8 mouse cellular contexts compared by ENCODE assay signal in genomic region chr19:32759357-32760024, GRCm38 (mm10). TPM values are rescaled to one million over a fixed set of nuclear protein-coding genes. Genes with fewer than 3 reads are reported as not detected.
DNase-seq lines count a peak whose midpoint lies in the region; ATAC-seq and TF ChIP-seq lines count a peak whose summit lies in the region.

No protein-coding gene starts in this region.

- TF ChIP-seq POLR2A in testis, adult 2 months (IDR thresholded peaks at IDR 0.05; ENCODE audit: control insufficient read depth, low read depth, low read length): no peak

- peak overlapping the region; percentile 48 for H3K4me2 ChIP-seq in limb, embryonic 15.5 days
- H3K4me2 ChIP-seq in stomach, embryonic 15.5 days: peak overlapping the region; percentile 61

- H3K4me1 ChIP-seq in testis, adult 2 months (ENCODE audit: control insufficient read depth, insufficient read depth, low read length): peaks cover 7% of the 10 kb centered on the region
- H3K4me1 ChIP-seq in limb, embryonic 15.5 days: peaks cover 8% of the 10 kb centered on the region
- H3K4me1 ChIP-seq in stomach, embryonic 15.5 days: peaks cover 4% of the 10 kb centered on the region; the same call in 1 of the 2 replicates

- ATAC-seq in limb, embryonic 15.5 days (ENCODE audit: insufficient number of reproducible peaks, low FRiP score, low TSS enrichment, low read depth): no peak
- ATAC-seq in stomach, embryonic 15.5 days (ENCODE audit: insufficient read depth, low FRiP score, low read depth): no peak
- no peak for ATAC-seq in frontal cortex, adult (ENCODE audit: low TSS enrichment)

- 0 out of 2 replicates have a peak overlapping the region, but pooled peaks have one; percentile 100 for H3K9ac ChIP-seq in limb, embryonic 15.5 days
- H3K9ac ChIP-seq in stomach, embryonic 15.5 days: peak overlapping the region; percentile 16; the same call in 1 of the 2 replicates

- TF ChIP-seq CTCF in testis, adult 2 months (IDR thresholded peaks at IDR 0.05; ENCODE audit: control insufficient read depth, insufficient read depth, insufficient replicate concordance, low read depth, low read length): no peak

- H3K4me3 ChIP-seq in testis, adult 2 months (ENCODE audit: control insufficient read depth, low read depth, low read length): peak overlapping the region; percentile 57; the same call in 1 of the 2 replicates
- H3K4me3 ChIP-seq in limb, embryonic 15.5 days: peak overlapping the region; percentile 95
- peak overlapping the region; percentile 75 for H3K4me3 ChIP-seq in stomach, embryonic 15.5 days (replicated peaks)

- peak overlapping the region; percentile 36; the same call in 1 of the 2 replicates for H3K27ac ChIP-seq in testis, adult 2 months (ENCODE audit: control insufficient read depth, insufficient read depth, low read depth, low read length)
- no peak overlapping the region for H3K27ac ChIP-seq in limb, embryonic 15.5 days
- no peak overlapping the region for H3K27ac ChIP-seq in stomach, embryonic 15.5 days

- DNase-seq in embryo, embryonic 11 days: peak; percentile 9
- no peak for DNase-seq in embryo, embryonic 9.5 days (ENCODE audit: extremely low spot score)
- DNase-seq in testis, postnatal 10 days (ENCODE audit: low spot score): no peak
- DNase-seq in thymus, postnatal 4 days: no peak

- H3K36me3 ChIP-seq in testis, adult 2 months (ENCODE audit: control insufficient read depth, insufficient read depth, low read length): no peaks in the 10 kb centered on the region
- no peaks in the 10 kb centered on the region for H3K36me3 ChIP-seq in limb, embryonic 15.5 days
- H3K36me3 ChIP-seq in stomach, embryonic 15.5 days: 0 out of 2 replicates have a peak, but pooled peaks cover 2% of the 10 kb centered on the region

- H3K9me3 ChIP-seq in limb, embryonic 15.5 days: no peaks in the 10 kb centered on the region
- no peaks in the 10 kb centered on the region for H3K9me3 ChIP-seq in stomach, embryonic 15.5 days

- H3K27me3 ChIP-seq in testis, adult 2 months (ENCODE audit: control insufficient read depth, insufficient read depth, low read length): no peaks in the 10 kb centered on the region
- H3K27me3 ChIP-seq in limb, embryonic 15.5 days: peaks cover 9% of the 10 kb centered on the region
- H3K27me3 ChIP-seq in stomach, embryonic 15.5 days (replicated peaks): no peaks in the 10 kb centered on the region; the same call in 1 of the 2 replicates

- WGBS in limb, embryonic 15.5 days: 5% methylated on average over 8 of the region's 8 CpGs
- 4% methylated on average over 8 of the region's 8 CpGs for WGBS in stomach, embryonic 15.5 days

RNA-seq across cellular contexts. Expression of gene Pten, which starts 2.2 kb away (rescaled TPM):
- 15.1 and 15.4 TPM in 2 replicates for polyA plus RNA-seq in testis, adult 2 months (2012; rRNA removed)
- polyA plus RNA-seq in limb, embryonic 15.5 days (2015; fragmentation: Nextera tagmentation; extraction: Ambion mirVana): 7.1 and 9.5 TPM in 2 replicates
- 9.3 and 9.7 TPM in 2 replicates for polyA plus RNA-seq in stomach, embryonic 15.5 days (2015; fragmentation: Nextera tagmentation; extraction: Ambion mirVana)

RNA-seq across cellular contexts. Expression of gene Atad1, which starts 19.9 kb away (rescaled TPM):
- polyA plus RNA-seq in testis, adult 2 months (2012; rRNA removed): 66.6 and 90.4 TPM in 2 replicates
- 54.5 and 55.2 TPM in 2 replicates for polyA plus RNA-seq in limb, embryonic 15.5 days (2015; fragmentation: Nextera tagmentation; extraction: Ambion mirVana)
- polyA plus RNA-seq in stomach, embryonic 15.5 days (2015; fragmentation: Nextera tagmentation; extraction: Ambion mirVana): 62.9 and 67.8 TPM in 2 replicates
